Mouse (Mus musculus): ENCODE results near the gene Olfr263.
A peak's percentile ranks its signal among the peaks of the same experiment; 100 is the strongest.

Gene Olfr263

DNA sequence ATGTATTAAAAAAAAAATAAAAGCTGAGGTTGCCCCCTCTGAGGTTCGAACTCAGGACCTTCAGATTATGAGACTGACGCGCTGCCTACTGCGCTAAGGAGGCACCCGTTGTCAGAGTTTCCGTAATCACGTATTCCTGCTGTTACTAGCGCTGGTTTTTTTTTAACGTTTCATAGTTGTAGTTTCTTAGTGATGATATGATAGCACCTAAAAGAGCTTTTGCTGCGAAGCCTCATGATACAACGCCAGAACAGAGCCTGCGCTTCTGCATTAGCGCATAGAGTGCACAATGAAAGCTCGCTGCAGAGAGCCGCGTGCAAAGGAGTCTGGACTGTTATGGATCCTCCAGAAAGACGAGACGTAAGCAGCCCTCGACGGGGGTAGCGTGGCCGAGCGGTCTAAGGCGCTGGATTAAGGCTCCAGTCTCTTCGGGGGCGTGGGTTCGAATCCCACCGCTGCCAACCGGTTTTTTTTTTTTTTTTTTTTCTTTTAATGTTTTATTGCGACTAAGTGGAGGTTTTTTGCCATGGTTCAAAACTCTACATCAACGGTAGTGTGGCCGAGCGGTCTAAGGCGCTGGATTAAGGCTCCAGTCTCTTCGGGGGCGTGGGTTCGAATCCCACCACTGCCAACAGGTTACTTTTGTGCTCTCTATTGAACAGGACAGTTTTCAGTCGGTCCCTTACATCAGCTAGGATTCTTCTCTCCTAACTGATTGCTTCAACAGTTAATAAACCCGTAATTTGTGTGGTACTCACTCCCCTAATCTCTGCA lies 40.4 kb downstream of the Olfr263 start:
- DNase-seq (ENCODE audit: low spot score), result peak; percentile 77

DNA sequence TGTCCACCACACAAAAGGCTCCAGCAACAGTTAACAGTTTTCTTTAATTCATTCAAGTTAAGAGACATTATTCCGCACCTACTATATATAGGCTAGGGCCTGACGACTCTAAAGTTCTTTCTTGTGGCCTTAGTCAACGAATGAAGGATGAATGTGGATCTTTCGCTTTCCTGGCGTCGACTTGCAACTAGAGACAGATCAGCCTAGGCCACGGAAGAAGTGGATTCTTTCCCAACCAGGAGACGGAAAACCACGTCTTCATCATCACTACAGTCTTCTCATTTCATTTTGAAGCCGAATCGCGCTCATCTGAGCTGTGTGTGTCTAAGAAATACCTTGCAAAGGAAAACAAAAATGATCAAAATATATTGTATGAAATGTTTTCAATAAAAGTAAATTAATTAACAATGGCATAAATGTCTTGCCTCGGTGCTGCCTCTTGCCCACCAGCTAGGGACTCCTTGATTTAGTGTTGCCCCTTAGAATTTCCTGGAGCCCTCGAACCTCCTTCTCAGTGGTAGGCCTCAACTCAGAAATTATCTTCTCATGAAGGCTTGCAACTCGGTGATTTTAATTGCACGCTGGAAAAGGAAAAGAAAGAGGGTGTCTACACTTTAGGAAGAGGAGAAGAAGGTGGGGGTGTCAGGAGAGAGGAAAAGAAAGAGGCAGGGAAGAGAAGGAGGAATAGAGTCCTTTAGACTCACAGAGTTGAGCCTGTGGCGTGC lies 41.2 kb downstream of the Olfr263 start:
- DNase-seq (ENCODE audit: low spot score), result no peak

DNA sequence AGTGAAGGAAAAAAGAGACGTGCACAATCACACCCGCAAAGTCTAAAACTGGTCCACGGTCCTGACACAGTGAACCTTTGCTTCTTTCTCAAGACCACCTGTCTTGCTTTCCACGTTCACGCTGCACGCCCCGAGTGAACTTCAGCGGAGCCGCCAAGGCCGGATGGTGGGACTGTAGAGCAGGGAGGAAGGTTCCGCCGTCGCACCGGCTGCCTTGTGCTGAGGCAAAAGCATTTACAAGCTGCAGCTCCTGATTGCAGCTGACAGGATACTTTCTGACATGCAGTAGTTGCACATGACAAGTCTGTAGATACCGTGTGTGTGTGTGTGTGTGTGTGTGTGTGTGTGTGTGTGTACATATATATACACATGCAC lies 41.7 kb downstream of the Olfr263 start:
- DNase-seq (ENCODE audit: low spot score), result no peak

DNA sequence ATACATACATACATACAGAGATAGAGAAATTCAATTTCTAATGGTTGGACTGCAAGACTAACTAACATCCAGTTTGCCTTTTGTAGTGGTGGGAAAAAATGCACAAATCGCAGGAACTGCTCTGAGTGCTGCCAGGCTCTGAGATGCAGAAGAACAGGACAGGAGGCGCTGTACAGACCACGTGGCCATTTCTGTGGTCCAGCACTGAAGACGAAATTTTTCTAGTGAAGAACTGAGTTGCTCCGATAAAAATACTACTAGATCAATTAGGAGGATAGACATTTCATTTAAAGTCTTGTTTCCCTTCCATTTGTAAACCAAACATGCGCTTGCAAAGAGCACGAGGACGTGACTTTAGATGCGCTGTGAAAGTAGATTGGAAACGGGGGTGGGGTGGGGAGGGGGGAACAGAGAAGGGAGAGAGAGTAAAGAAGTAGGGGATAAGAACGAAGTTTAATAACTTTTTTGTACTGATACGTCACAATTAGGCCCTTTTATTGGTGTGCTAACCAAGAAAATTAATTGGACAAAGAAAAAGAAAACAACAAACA lies 42.2 kb downstream of the Olfr263 start:
- DNase-seq (ENCODE audit: low spot score), result no peak

DNA sequence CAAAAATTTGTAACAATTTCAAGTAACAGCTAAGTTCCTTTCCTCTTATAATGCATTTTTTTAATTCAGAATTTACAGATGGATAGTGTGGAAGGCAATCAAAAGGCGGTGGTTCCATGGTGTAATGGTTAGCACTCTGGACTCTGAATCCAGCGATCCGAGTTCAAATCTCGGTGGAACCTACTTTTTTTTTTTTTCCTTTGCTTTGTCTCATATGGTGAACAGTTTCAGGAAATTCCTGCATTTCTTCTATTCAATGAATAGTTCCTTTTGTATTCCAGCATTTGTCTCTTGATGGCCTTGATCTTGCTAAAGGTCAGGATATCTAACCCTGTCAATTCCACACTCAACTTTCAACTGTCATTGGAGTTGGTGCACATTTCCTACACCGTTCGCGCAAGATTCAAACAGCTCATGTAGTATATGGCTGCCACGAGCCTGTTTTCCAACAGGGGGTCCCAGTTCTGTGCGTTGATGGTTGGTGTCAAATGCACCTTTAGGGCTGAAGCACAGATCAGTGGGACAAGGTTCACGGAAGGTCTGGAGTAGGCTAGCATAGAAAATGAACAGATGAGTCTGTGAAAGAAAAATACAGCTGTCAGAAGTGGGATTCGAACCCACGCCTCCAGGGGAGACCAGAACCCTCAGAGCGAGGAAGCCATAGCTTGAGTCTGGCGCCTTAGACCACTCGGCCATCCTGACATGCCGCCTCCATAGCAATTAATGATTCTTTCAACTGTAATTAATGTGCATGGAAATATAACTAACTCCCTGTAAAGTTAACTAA lies 43.0 kb downstream of the Olfr263 start:
- DNase-seq (ENCODE audit: low spot score), result peak; percentile 74

DNA sequence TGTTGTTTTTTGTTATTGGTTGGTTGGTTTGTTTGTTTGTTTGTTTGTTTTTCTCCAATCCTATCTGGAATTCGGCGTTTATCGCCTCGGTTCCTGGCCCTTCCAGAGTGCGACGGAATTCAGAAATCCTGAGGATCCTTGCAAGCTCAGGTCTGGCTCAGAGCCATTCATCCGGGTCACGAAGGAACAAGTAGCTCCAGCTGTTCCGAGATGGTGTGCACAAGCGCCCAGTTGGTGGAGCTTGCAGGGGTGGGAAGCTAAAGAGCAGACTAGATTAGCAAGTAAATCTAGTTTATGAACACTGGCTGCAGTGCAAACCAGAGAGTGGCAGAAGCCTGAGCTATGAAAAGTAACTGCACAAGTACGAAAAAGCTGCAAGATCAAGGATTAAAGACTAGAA lies 43.6 kb downstream of the Olfr263 start:
- peak; percentile 95 for DNase-seq (ENCODE audit: low spot score)

DNA sequence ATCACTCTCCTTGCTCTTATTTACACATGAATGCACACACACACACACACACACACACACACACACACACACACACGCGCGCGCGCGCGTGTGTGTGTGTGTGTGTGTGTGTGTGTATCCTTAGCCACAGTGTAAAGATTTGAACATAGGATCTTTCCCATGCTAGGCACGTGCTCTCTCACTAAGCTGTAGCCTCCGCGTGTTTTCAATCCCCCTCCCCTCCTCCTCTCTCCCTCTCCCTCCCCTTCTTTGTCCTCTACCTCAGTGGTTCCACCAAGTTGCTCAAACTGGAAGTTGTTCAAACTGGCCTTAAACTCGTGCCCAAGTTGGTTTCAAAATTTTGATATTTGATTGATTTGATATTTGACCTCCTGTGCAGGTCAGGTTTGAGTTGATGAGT lies 47.3 kb downstream of the Olfr263 start:
- no peak for DNase-seq (ENCODE audit: low spot score)

DNA sequence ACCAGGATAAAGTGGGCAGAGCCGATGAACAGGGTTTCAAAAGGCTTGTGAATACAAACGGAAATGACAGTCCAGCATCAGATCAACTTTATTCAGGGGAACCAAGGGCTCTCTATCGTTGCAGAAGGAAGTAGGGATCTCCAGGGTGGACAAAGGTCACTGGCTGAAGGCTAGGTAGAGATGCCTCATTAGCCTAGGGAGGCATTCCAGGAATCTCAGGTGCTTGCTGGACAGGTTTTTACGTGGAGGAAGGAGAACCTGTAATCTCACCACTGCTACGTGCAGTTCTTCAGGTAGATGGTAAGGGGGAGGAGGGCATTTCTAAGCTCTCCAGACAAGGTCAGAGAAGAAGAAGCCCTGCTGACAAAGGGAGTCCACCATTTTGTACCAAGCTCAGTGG lies 48.2 kb downstream of the Olfr263 start:
- no peak for DNase-seq (ENCODE audit: low spot score)

DNA sequence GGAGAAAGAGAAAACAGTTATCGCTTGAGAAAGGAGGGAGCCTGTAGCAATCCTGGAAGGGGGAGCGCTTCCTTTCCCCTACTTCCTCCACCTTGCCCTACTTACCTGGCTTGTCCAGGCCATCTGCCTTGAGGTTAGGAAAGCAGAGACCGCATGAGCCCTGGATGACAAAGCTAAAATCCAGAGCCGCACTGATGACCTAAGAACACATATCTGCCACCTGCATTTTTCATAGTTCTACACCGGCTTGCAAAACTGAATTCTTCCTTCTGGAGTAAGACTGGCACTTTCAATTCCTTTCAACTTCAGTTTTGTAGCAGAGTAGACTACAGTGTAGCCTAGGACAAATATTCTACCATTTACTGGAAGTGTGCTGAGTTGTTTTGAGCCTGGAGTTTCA lies 48.9 kb downstream of the Olfr263 start:
- DNase-seq (ENCODE audit: low spot score), result no peak

DNA sequence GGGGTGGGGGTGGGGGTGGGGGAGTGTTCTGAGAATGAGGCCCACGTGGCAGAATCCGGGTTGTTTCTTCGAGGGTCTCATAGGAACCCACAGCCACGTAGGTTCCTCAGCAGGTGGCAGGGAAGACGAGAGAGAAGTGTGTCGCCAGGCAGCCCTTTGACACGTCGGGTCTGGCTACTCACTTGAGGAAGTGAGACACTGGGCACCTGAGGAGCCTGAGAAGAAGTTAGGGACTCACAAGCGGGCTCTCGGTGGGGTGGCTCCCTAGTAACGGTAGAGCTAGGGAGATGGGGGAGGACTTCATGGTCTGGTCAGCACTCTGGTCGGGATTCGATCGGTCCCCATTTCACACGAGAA lies 49.9 kb downstream of the Olfr263 start, which contains the start of gene Trim27:
Gene Trim27, plus strand, starts transcription at position 79 of the 357 bp plus-strand sequence.
- DNase-seq (ENCODE audit: low spot score), result no peak

DNA sequence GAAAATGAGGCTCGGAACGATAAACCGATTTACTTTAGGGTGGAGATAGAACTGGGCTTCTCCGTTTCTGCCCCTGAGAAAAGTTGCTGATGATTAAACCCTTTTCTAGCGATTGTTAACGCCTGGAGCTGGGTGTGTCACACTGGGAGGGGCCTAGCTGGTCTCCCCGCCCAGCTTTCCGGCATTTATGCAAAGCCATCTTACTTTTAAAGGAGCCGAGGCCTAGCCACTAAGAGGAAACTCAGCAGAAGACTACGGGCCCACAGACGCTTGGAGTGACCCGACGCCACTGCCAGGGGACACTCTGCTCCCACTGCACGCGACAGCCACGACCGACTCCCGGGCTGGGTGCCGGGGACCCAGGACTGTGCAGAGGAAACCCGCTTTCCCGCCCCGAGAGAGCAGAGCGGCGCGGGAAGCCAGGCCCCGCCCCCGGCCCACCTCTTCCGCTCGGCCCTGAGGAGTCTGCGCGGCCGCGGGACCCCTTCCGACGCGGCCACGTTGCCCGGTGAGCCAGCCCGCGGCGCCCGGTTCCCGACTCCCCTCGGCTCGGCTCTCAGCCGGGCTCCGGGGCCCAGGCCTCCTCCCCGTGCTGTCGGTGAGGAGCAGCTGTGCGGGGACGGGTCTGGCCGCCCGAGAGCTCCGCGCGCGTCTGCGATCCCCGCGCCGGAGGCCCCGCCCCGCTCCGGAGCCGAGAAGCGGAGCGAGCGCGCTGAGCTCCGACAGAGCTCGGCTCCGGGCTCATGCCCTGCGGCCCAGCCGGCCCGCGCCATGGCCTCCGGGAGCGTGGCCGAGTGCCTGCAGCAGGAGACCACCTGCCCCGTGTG lies 50.5 kb downstream of the Olfr263 start:
- peak; percentile 85 for DNase-seq (ENCODE audit: low spot score)

DNA sequence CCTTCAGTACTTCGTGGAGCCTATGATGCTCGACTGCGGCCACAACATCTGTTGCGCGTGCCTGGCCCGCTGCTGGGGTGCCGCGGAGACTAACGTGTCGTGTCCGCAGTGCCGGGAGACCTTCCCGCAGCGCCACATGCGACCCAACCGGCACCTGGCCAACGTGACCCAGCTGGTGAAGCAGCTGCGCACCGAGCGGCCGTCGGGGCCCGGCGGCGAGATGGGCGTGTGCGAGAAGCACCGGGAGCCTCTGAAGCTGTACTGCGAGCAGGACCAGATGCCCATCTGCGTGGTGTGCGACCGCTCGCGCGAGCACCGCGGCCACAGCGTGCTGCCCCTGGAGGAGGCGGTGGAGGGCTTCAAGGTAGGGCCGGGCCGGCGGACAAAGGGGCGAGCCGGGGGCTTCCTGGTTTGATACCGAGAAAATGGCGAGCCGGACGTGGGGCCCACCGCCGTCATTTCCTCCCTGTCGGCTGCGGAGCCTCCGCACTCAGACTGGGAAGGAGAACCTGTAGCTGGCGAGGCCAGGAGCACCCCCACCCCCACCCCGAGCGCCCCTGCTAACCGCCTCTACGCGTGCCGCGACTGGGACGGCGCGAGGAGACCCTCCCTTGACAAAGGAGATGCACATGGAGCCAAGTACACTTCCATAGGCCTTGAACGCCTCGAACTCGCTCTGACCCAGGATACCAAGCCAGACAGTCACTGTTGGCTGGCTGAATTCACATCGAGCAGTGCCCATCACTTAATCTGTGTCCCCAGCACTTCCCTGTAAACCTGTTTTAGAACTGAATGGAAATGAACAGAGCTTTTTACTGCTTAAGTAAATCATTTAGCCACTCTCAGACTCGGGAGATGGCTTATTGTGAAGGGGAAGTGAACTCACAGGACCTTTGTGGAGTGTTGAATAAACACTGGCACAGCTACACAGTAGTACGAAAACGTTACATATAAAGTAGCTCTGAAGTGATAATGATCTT lies 51.4 kb downstream of the Olfr263 start:
- peak; percentile 74 for DNase-seq (ENCODE audit: low spot score)

DNA sequence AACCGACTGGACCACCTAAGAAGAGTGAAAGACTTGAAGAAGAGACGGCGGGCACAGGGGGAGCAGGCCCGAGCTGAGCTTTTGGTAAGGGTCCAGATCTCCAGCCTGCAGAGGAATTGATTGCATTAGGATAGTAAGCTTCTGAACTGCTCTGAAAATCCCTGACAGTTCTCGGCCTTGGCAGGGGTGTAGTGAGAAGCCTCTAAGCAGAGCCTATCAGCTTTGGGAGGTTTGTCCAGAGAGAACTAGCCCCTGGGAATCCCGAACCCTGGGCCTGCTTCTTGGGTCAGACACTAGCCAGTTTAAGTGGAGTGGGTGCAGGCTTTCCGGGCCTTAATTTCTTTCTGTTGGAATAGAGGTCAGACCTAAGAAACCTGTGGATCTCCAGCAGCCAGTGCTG lies 52.6 kb downstream of the Olfr263 start:
- no peak for DNase-seq (ENCODE audit: low spot score)

DNA sequence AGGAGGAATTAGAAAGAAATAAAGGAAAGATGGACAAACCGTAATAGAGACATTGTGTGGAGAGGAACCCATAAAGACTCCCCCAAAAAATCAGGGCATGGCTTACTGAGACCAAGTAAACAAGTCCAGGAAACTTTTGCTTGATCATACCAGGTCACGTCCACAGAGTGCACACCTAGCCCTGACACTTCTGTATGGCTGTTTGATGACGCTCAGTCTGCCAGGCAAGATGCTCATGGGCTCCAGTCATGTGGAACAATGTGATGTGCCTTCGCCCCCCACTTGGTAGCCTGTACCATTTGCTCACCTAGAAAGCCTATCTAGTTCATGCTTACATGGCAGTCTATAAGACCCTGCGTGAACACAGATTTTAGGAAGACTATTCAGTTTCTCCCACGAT lies 53.6 kb downstream of the Olfr263 start:
- DNase-seq (ENCODE audit: low spot score), result no peak

DNA sequence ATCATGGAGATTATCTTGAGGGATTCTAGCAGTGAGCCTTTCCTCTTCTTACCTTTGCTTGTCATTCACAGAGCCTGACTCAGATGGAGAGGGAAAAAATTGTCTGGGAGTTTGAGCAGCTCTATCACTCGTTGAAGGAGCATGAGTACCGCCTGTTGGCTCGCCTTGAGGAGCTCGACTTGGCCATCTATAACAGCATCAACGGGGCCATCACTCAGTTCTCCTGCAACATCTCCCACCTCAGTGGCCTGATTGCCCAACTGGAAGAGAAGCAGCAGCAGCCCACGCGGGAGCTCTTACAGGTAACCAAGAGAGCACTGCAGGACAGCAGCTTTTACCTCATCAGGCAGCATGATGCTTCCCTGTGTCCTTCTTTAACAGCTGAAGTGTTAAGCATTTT lies 54.2 kb downstream of the Olfr263 start:
- DNase-seq (ENCODE audit: low spot score), result no peak

DNA sequence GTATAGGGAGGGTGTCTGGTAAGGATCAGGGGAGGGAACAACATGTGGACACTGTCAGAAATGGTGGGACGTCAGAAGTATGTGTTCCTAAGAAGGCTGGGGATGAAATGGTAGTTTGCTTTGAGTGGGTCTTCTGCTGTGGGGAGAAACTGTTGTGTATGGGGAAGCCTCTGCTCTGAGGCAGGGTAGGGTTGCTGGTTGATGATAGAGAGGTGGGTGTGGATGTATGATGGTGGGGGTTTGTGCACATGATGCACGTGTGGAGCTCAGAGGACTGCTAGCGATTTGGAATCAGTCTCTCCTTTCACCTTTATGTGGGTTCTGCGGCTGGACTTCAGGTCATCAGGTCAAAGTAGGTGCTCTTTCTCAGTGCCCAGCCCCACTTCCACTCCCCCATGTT lies 56.1 kb downstream of the Olfr263 start:
- DNase-seq (ENCODE audit: low spot score), result no peak

Measured in testis, postnatal 10 days (tissue).